Mouse (Mus musculus): ENCODE results near the gene Rnaseh1. TPM values are rescaled to one million over a fixed set of nuclear protein-coding genes. Genes with fewer than 3 reads are reported as not detected.

Rnaseh1 gene
- total RNA-seq, 2 experiments from 2014 or later = 13.8 to 16.7 TPM

- DNase-seq = no peak
These were observed 17.3 kb downstream of the Rnaseh1 start for GRCm38 (mm10) chr12:28666734-28667133.

- no peak for DNase-seq
These were observed 17.9 kb downstream of the Rnaseh1 start for GRCm38 (mm10) chr12:28667287-28667686.

- no peak for DNase-seq
These were observed 24.8 kb downstream of the Rnaseh1 start for GRCm38 (mm10) chr12:28674038-28674720.

GRCm38 (mm10) chr12:28675121-28675924, 25.9 kb downstream of the Rnaseh1 start, which contains the start of gene Adi1:
Gene Adi1 (plus strand): TSS chr12:28675231.
- peak; percentile 85 to 89 for DNase-seq

GRCm38 (mm10) chr12:28675925-28676209, 26.5 kb downstream of the Rnaseh1 start:
- no peak for DNase-seq

GRCm38 (mm10) chr12:28684674-28685073, 35.3 kb downstream of the Rnaseh1 start:
- no peak for DNase-seq

GRCm38 (mm10) chr12:28685771-28686170, 36.4 kb downstream of the Rnaseh1 start:
- no peak for DNase-seq

GRCm38 (mm10) chr12:28686199-28686879, 36.9 kb downstream of the Rnaseh1 start:
- DNase-seq = no peak

- DNase-seq = no peak
These were observed 39.6 kb downstream of the Rnaseh1 start for GRCm38 (mm10) chr12:28688996-28689395.

- no peak for DNase-seq
These were observed 41.3 kb downstream of the Rnaseh1 start for GRCm38 (mm10) chr12:28690730-28691129.

GRCm38 (mm10) chr12:28693738-28694137, 44.3 kb downstream of the Rnaseh1 start:
- DNase-seq = no peak

- peak; percentile 38 to 51 for DNase-seq
These were observed 44.8 kb downstream of the Rnaseh1 start for GRCm38 (mm10) chr12:28694231-28694630.

GRCm38 (mm10) chr12:28694776-28695175, 45.4 kb downstream of the Rnaseh1 start:
- no peak for DNase-seq

GRCm38 (mm10) chr12:28697821-28698595, 48.6 kb downstream of the Rnaseh1 start:
- no peak for DNase-seq

GRCm38 (mm10) chr12:28699086-28699485, 49.7 kb downstream of the Rnaseh1 start:
- DNase-seq = no peak

GRCm38 (mm10) chr12:28699656-28700055, 50.3 kb downstream of the Rnaseh1 start:
- DNase-seq = peak; percentile 66 to 71

GRCm38 (mm10) chr12:28700101-28700511, 50.7 kb downstream of the Rnaseh1 start:
- DNase-seq = no peak

GRCm38 (mm10) chr12:28700561-28701025, 51.2 kb downstream of the Rnaseh1 start:
- DNase-seq = peak; percentile 86 to 88

- DNase-seq = no peak
These were observed 51.9 kb downstream of the Rnaseh1 start for GRCm38 (mm10) chr12:28701302-28701701.

GRCm38 (mm10) chr12:28704381-28704780, 55.0 kb downstream of the Rnaseh1 start:
- DNase-seq = peak; percentile 55 to 67

GRCm38 (mm10) chr12:28705204-28705603, 55.8 kb downstream of the Rnaseh1 start:
- DNase-seq = no peak

GRCm38 (mm10) chr12:28708154-28708553, 58.8 kb downstream of the Rnaseh1 start:
- no peak for DNase-seq
